Mouse (Mus musculus): ENCODE data around the gene Csad. TPM values are rescaled to one million over a fixed set of nuclear protein-coding genes. Genes with fewer than 3 reads are reported as not detected.

The Csad gene
- polyA plus RNA-seq, 1 experiment, result 18.5 TPM

DNA sequence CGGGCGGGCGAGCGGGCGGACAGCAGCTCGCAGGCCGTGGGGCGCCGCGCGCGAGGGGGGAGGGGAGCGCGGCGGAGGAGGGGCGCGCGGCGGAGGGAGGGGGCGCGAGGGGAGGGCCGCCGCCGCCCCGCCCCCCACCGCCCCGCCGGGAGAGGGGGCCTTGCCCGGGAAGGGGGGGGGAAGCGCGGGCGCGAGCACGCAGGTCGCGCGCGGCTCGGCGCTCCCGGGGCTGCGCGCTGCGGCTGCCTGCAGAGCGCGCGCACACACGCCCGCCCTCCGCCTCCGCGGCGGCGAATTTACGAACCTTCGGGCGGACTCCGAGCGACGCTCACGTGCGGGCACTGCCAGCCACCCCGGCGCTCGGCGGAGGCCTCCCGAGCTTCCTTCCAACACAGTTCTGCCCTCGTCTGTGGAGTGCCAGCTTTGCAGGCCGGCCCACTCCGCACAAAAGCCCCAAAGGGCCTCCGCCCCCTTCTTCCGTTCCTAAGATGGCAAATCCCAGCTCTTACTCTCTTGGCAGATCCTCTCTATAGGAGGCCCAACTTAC is 616 bp downstream of the Csad start:
- peak overlapping the region; percentile 99 for H3K27ac ChIP-seq (ENCODE audit: control insufficient read depth, insufficient read depth, low read depth, low read length, poor library complexity)
- TF ChIP-seq CTCF (IDR thresholded peaks at IDR 0.05; ENCODE audit: control insufficient read depth, insufficient read depth, low read length), result no peak
- TF ChIP-seq POLR2A (IDR thresholded peaks at IDR 0.05; ENCODE audit: borderline replicate concordance, control insufficient read depth, low read depth, low read length), result peak; percentile 45; the same call in 1 of the 2 replicates
- WGBS, result under 1% methylated on average over 45 of the region's 72 CpGs
- peaks cover 3% of the 10 kb centered on the region; the same call in 1 of the 2 replicates for H3K4me1 ChIP-seq (ENCODE audit: control insufficient read depth, insufficient read depth, low read length)
- peak overlapping the region; percentile 75 for H3K4me3 ChIP-seq (replicated peaks; ENCODE audit: control insufficient read depth, low read depth, low read length)

DNA sequence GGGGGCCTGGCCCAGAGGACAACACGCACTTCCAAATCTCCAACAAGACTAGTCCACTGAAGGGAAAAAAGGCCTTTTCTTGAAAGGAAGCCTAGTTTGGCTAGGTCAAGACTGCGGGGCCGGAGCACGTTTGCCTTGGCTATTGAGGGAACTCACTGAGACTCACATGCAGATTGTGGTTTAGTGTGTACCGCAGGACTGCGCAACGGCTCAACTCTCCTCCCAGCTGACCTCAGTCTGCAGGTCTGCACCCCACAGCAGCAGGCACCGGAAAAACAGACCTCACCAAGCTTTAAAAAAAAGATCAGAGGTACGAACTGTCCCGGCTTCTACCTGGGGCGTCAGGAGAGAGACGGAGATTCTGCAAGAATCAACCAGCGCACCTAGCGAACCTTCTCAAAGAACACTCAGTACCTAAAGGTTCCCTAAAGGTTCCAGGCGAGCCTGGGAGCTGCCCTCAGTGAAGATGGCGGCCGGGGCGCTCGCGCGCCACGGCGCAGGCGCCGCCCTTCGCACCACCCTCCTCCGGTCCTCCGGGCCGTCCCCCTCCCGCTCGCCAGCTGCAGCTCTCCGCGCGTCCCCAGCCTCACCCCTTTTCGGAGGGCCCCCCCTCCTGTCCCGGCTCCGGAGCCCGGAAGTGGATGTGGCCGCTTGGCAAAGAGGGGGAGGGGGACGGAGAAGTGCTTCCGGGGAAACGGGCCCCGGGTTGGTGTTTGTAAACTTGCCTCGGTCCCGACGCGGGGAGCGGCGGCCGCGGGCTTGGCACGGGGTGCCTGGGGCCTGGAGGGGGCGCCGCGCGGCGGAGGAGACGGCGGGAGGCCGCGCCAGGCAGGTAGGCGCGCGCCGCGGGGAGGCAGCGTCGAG is 1.3 kb downstream of the Csad start, which contains the start of gene Zfp740:
Gene Zfp740 (plus strand): TSS at position 279 of the 864 bp plus-strand sequence.
- TF ChIP-seq CTCF (IDR thresholded peaks at IDR 0.05; ENCODE audit: control insufficient read depth, insufficient read depth, low read length), result no peak
- peak; percentile 62 for TF ChIP-seq POLR2A (IDR thresholded peaks at IDR 0.05; ENCODE audit: borderline replicate concordance, control insufficient read depth, low read depth, low read length)
- peak within 1 kb of the TSS; percentile 75 for H3K4me3 ChIP-seq (replicated peaks; ENCODE audit: control insufficient read depth, low read depth, low read length)
- H3K27ac ChIP-seq (ENCODE audit: control insufficient read depth, insufficient read depth, low read depth, low read length, poor library complexity), result peak within 1 kb of the TSS; percentile 99
- WGBS, result 1% methylated on average over 66 of the region's 68 CpGs
- peaks cover 2% of the 10 kb centered on the region; the same call in 1 of the 2 replicates for H3K4me1 ChIP-seq (ENCODE audit: control insufficient read depth, insufficient read depth, low read length)

DNA sequence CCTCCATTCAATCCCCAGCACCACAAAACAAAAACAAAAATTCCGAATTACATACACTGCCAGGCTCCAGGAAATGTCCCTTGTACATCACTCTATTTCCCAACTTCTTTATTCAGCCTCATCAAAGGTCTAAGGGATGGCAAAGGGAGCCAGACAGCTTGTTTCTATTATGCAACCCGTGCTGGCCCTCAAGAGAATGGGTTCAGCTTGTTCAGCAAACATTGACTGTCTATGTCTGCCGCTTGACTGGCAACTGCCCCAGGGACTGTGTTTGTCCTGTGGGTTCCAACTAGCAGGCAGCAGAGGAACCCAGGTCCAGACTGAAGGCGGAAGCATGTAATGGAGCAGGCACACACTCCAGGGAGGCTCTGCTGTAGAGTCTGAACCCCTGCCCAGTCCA is 5.7 kb downstream of the Csad start:
- Histone ChIP-seq H3K4me3 (replicated peaks; ENCODE audit: control insufficient read depth, low read depth, low read length) (no peak overlapping the region), H3K27ac (ENCODE audit: control insufficient read depth, insufficient read depth, low read depth, low read length, poor library complexity) (no peak overlapping the region), H3K4me1 (ENCODE audit: control insufficient read depth, insufficient read depth, low read length) (peaks cover 2% of the 10 kb centered on the region; the same call in 1 of the 2 replicates)
- TF ChIP-seq CTCF (IDR thresholded peaks at IDR 0.05; ENCODE audit: control insufficient read depth, insufficient read depth, low read length), result no peak
- TF ChIP-seq POLR2A (IDR thresholded peaks at IDR 0.05; ENCODE audit: borderline replicate concordance, control insufficient read depth, low read depth, low read length), result no peak
- WGBS, result 66% methylated on average over 4 of the region's 4 CpGs

DNA sequence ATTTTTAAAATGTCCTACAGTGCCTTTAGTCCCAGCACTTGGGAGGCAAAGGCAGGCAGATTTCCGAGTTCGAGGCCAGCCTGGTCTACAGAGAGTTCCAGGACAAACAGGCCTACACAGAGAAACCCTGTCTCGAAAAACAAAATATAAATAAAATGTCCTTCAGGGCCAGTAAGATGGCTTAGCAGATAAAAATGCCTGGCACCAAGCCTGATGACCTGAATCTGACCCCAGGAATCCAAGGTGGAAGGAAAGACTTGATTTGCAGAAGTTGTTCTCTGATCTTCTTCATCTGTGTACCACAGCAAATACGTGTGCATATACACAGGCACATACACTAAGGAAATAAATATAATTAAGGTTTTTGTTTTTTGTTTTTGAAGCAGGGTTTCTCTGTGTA is 9.2 kb downstream of the Csad start:
- TF ChIP-seq CTCF (IDR thresholded peaks at IDR 0.05; ENCODE audit: control insufficient read depth, insufficient read depth, low read length) (no peak), POLR2A (IDR thresholded peaks at IDR 0.05; ENCODE audit: borderline replicate concordance, control insufficient read depth, low read depth, low read length) (no peak)
- H3K4me3 ChIP-seq (replicated peaks; ENCODE audit: control insufficient read depth, low read depth, low read length), result no peak overlapping the region
- H3K4me1 ChIP-seq (ENCODE audit: control insufficient read depth, insufficient read depth, low read length), result peaks cover 3% of the 10 kb centered on the region; the same call in 1 of the 2 replicates
- no peak overlapping the region for H3K27ac ChIP-seq (ENCODE audit: control insufficient read depth, insufficient read depth, low read depth, low read length, poor library complexity)
- WGBS, result 71% methylated on average over 4 of the region's 4 CpGs

DNA sequence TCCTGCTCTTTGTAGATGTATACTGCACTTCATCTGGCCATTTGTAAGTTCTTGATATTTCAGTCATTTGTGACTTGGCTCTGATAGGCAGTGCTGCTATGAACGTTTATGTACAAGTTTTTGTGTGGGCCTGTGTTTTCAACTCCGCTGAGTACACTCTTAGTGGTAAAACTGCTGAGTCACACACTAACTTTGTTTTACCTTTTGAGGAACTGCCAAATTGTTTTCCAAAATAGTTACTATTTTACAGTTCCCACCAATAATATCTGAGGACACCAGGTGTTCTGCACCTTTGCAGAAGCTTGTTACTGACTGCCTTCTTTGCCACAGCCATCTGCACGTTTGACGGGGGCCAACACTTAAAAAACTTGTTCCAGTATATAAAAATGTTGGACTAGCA is 10.1 kb downstream of the Csad start:
- Histone ChIP-seq H3K27ac (ENCODE audit: control insufficient read depth, insufficient read depth, low read depth, low read length, poor library complexity) (no peak overlapping the region), H3K4me3 (replicated peaks; ENCODE audit: control insufficient read depth, low read depth, low read length) (no peak overlapping the region), H3K4me1 (ENCODE audit: control insufficient read depth, insufficient read depth, low read length) (peaks cover 3% of the 10 kb centered on the region; the same call in 1 of the 2 replicates)
- TF ChIP-seq POLR2A (IDR thresholded peaks at IDR 0.05; ENCODE audit: borderline replicate concordance, control insufficient read depth, low read depth, low read length), result no peak
- TF ChIP-seq CTCF (IDR thresholded peaks at IDR 0.05; ENCODE audit: control insufficient read depth, insufficient read depth, low read length), result no peak
- 15% methylated on average over 4 of the region's 4 CpGs for WGBS

DNA sequence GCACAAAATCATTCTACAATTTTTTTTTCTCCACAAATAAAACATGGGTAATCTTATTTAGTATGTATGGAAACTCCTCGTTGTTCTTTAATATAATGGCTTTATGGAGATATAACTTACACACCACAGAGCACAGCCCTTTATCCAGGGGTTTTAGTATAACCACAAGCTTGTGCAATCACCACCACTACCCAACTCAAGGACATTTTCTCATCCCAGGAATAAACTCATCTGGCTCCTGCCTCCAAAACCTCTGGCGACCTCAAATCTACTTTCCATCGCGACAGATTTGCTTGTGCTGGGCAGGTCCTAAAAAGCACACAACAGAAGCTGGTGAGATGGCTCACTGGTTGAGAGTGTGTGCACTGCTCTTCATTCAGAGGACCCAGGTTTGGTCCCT is 10.9 kb downstream of the Csad start:
- Histone ChIP-seq H3K4me3 (replicated peaks; ENCODE audit: control insufficient read depth, low read depth, low read length) (no peak overlapping the region), H3K4me1 (ENCODE audit: control insufficient read depth, insufficient read depth, low read length) (peaks cover 3% of the 10 kb centered on the region), H3K27ac (ENCODE audit: control insufficient read depth, insufficient read depth, low read depth, low read length, poor library complexity) (no peak overlapping the region)
- no peak for TF ChIP-seq CTCF (IDR thresholded peaks at IDR 0.05; ENCODE audit: control insufficient read depth, insufficient read depth, low read length)
- no peak for TF ChIP-seq POLR2A (IDR thresholded peaks at IDR 0.05; ENCODE audit: borderline replicate concordance, control insufficient read depth, low read depth, low read length)
- 80% methylated on average over 4 of the region's 4 CpGs for WGBS

DNA sequence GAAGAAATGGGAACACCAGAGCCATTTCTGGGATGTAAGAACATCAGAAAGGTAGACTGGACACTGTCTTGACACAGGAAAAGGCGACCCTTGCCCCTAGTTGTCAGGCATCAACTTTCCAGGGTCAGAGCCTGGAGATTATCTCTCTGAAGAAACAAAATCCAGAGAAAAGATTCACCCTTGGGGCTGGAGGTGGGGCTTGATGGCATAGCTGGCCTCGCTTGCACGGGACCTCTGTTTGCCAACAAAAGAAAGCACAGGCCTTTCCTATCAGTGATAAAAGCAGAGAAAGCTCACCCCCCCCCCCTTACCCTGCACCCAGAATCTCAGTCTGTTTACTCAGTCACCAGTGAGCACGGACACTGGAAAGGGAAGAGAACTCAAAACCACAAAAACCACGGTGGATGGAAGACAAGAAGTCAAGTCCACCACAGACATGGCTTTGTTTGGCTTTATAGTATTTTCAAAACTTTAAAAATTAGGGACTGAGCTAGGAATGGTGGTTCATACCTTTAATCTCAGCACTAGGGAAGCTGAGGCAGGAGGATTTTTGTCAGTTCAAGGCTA is 11.6 kb downstream of the Csad start:
- TF ChIP-seq CTCF (IDR thresholded peaks at IDR 0.05; ENCODE audit: control insufficient read depth, insufficient read depth, low read length) (no peak), POLR2A (IDR thresholded peaks at IDR 0.05; ENCODE audit: borderline replicate concordance, control insufficient read depth, low read depth, low read length) (no peak)
- H3K4me3 ChIP-seq (replicated peaks; ENCODE audit: control insufficient read depth, low read depth, low read length), result no peak overlapping the region
- peak overlapping the region; percentile 8; the same call in 1 of the 2 replicates for H3K27ac ChIP-seq (ENCODE audit: control insufficient read depth, insufficient read depth, low read depth, low read length, poor library complexity)
- peaks cover 3% of the 10 kb centered on the region for H3K4me1 ChIP-seq (ENCODE audit: control insufficient read depth, insufficient read depth, low read length)
- WGBS, result 20% methylated on average over 5 of the region's 5 CpGs

DNA sequence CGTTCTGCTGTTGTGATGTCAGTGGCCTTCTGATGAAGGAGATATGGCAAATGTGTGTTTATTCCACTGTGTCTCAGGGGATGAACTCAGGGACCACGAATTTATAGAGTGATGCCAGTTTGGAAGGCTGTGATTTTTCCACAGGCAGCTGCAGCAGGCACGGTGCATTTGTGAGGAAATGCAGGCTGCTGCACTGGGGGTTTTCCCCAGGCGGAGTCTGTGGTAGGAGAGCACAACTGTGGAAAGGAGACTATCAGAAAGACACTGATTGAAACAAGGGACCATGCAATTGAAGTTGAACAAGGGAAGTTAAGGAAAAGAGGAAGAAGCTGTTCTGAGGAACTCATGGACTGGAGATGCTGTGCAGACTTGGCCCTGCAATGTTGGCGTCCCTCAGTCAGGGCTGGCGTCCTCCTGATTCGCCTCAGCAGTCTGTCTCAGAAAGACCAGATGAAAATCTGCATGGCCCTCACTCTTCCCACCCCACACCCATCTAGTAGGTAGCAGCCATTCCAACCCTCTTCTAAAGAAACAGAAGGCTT is 12.2 kb downstream of the Csad start:
- 38% methylated on average over 7 of the region's 7 CpGs for WGBS
- H3K4me1 ChIP-seq (ENCODE audit: control insufficient read depth, insufficient read depth, low read length), result peaks cover 3% of the 10 kb centered on the region
- H3K4me3 ChIP-seq (replicated peaks; ENCODE audit: control insufficient read depth, low read depth, low read length), result no peak overlapping the region
- TF ChIP-seq POLR2A (IDR thresholded peaks at IDR 0.05; ENCODE audit: borderline replicate concordance, control insufficient read depth, low read depth, low read length) (no peak), CTCF (IDR thresholded peaks at IDR 0.05; ENCODE audit: control insufficient read depth, insufficient read depth, low read length) (no peak)
- peak overlapping the region; percentile 8; the same call in 1 of the 2 replicates for H3K27ac ChIP-seq (ENCODE audit: control insufficient read depth, insufficient read depth, low read depth, low read length, poor library complexity)
